Mouse (Mus musculus) stomach, postnatal 0 days (tissue): Measurements from ENCODE around the gene Syt8.

Experiments
- CTCF ChIP-seq: IDR thresholded peaks from 2 replicates; pipeline ENCODE4 v1.5.1; 2016; ENCODE audit warnings: antibody characterized with exemption, low read depth, mild to moderate bottlenecking, moderate library complexity
- EP300 ChIP-seq: optimal IDR thresholded peaks from 2 replicates; pipeline ENCODE3; 2016; ENCODE audit warnings: antibody characterized with exemption

GRCm38 (mm10) chr7:142398052-142398451 is 36.6 kb upstream of the Syt8 start:
- TF ChIP-seq CTCF: no peak
- no peak for TF ChIP-seq EP300
